Mouse (Mus musculus) mesoderm, embryonic 11.5 days (tissue): ENCODE measurements around the gene Kctd12b.
"Not testable (repeated sequence)": the region's sequence is repeated elsewhere in the genome, so short reads cannot be mapped to it uniquely, and the experiment has no call there.

ENCODE experiments used
- DNase-seq: peaks from one replicate; pipeline ENCODE4 v3.0.0-alpha.2; 2012; ENCODE audit warnings: low read depth, low spot score

The Kctd12b gene

DNA sequence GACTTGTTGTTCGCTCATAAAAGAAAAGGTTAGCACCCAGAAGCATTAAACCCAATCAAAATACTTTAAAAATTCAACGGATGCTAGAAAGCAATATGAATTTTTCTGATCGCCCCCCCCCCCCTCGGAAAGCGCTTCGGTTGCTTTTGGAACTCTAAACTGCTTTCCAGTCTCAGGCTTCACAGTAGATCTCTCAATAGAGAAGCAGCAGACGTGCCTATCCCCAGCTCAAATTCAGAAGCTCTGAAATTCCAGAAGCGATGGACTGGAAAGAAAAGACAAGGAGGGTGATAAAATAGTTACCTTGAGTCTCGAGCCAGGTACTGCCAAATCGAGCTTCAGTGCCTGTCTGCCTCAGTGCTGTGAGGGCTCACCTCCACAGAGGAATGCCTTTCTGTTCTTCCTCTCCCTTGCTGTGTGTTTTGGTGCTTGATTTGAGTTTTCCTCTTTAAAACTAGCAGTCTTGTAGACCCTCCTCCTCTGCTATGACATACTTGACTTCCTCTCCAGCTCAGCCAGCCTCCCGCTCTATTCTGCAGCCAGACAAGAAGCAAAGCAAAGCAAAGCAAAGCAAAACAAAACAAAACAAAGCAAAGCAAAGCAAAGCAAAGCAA is at the start of gene Kctd12b:
Kctd12b (minus strand) TSS at position 610 of the 614 bp plus-strand sequence.
- peak; percentile 4 for DNase-seq

DNA sequence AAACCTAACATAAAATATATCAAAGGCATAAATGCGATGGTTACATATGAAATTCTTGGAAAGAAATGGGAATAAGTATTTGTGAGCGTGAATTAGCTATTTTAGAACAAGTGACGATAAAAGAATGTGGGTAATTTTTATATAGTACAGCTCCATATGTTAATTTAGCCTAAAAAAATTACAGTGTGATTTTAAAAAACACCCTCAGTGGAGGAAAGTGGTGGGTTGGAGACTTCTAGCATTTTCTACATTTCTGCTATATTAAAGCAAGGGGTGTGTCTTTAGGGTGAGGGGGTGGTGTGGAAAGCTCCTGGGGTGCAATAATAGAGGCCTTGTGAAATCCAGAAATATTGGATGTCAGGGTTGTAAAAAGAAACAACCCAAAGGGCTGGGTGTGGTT is 46.3 kb upstream of the Kctd12b start:
- no peak for DNase-seq

DNA sequence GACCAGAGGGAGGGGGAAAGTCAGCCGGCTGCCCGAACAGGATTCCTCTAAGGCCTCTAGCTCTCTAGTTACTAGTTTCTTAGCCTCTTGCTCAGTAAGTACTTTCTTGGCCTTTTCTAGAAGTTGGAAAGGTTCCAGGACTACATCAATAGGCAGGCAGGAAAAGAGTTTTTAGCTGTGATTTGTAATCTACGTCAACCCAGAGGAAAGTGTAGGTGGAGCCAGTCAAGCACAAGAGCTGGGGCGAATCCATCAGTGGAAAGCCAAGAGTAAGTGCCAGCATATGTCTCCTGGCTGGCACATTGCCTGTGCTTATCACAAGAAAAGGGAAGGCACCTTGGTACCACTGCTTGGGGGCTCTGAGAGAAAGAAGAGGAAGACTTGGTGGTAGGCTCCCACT is 39.5 kb upstream of the Kctd12b start:
- DNase-seq, result no peak

DNA sequence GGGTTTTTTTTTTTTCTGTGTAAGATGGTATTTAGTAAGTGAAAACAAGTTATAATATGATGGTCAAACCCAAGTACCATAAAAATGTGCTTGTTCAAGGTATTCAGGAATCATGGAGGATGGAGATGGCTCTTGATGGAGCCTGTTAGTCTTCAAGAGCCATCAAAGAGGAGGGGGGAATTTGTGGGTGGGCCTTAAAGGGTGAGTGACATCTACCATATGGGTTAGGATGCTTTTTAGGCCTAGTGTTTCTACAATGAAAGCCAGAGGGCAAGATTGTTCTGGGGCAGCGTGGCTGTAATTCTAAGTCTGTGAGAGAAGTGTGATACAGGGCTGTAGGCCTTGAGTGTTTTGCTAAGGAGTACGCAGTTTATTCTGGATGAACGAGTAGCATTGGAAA is 28.2 kb upstream of the Kctd12b start:
- DNase-seq, result peak; percentile 38

DNA sequence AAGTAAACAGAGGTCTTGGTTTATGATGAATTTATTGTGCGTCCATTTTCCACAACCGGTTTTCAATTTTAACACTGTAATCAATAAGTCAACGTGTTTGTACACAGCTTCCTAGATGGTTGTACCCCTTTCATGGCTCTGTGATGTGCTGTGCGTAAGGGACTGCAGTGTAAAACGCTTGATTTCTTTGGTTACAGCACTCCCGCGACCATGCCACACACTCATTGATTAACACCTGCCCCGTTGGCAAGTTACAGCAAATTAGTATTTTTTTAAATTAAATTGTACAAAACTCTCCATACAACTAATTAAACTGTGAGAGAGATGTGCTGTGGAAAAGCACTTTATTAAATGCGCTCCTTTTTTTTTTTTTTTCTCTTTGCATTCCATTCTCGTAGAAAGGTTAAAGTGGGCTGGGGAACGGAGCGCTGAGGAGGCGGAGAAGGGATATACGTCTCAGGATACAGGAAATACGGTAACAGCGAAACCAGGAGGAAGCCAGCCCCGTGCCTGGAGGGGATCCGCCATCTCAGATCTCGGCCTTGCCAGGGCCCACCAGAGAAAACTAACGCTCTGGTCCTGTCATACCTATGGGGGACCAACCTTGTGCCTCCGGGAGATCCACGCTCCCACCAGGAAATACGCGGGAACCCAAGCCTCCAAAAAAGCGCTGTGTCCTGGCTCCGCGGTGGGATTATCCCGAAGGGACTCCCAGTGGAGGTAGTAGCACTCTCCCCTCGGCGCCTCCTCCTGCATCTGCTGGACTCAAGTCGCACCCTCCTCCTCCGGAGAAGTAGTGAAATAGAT is 27.1 kb upstream of the Kctd12b start, which contains the start of gene Nbdy:
Nbdy (plus strand) TSS at position 481 of the 807 bp plus-strand sequence.
- DNase-seq, result peak; percentile 58

DNA sequence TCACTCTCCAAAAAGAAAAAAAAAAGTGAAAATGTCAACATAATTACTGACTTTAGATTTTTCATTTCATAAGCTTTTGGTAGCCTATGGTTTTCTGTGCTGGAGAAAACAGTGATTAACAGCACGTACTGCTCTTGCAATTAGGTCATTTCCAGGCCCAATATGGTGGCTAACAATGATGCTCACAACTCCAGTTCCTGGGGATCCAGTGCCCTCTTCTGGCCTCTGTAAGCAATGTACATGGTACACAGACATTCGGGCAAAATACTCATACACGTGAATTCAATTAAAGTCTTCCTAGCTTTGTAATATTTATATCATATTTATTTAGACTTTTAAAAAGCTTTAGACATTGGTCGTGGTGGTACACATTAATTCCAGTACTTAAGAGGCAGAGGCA is 23.4 kb upstream of the Kctd12b start:
- peak; percentile 9 for DNase-seq

DNA sequence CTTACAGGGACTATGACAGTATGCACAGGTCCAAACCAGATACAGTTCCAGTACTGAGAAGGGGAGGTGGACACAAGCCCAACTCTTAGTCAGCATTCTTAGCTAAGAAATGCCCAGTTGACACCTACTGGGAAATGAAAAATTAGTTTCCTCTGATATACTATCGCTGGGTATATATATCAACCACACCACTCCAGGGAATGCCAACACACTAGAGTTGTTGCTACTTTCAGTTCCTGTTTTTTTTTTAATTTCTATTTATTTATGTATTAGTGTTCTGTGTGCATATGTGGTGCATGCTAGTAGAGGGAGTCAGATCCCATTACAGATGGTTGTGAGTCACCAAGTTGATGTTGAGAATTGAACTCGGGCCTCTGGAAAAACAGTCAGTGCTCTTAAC is 20.5 kb upstream of the Kctd12b start:
- no peak for DNase-seq

DNA sequence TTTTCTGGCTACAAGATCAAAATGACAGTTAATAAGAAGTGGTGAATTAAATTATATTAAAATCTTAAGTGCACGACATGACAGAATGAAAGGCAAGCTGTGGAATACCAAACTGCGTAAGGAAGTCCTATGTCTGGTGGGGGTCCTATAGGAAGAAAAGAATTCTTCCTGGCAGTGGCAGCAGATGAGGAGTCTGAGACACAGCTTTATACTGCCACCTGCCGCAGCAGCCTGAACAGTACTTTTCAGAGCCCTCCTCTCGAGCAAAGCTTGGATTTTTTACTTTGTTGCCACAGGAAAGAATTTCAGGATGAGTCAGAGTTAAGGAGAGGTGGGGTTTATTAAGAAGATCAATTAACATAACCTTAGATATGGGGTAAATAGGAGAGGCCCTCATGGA is 11.5 kb upstream of the Kctd12b start:
- no peak for DNase-seq

DNA sequence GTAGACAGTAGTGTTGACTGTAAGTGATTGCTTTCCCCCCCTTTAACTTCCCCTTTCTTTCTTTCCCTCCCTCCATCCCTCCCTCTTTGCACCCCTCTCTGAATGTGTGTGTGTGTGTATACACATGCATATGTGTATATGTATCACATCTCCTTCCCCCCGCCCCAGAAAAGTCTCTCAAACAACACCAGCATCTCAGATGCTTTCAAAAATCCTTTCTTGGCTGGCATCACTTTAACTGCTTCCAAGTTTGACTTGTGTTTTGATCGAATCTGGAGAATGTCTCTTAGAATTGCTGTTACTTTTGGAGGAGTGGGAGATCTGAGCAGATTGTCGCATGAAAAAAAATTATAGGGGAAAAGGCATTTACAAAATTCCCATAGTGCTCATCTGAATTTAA is 4.3 kb upstream of the Kctd12b start:
- DNase-seq, result no peak

DNA sequence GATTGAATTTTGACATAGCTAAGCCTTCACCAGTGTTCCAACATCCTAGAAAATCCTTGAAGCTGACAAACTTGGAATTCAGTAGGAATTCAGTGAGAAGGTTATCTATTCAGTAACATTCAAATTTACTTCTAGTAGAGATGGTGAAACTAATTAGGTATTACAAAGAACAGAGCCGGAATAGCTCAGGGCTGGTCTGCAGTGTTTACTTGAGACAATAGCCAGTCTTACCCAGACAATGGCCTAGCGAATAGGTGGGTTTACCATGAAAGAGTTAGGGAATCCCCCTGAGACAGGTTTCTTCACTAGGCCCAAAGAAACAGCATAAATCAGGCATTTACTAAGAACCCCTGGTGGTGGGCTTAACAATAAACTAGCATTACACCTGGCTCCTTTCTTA is 28.0 kb downstream of the Kctd12b start:
- DNase-seq, result not testable (repeated sequence)

DNA sequence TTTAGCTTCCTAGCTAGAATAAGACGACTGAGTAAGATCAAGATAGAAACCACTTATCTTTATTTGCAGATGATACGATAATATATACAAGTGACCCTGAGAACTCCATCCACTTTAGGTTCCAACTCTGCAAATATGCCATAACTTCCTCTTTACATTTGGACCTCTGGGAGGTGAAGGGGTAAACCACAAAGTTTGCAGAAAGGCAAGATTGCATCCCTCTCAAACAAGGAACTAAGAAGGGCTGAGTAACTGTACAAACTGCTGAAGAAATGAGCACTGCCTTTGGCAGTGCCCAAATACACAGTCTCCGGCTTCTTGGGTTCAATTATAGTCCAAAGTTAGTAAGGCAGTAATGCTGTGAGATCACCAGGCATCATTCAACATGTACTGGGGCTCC is 31.3 kb downstream of the Kctd12b start:
- no peak for DNase-seq

DNA sequence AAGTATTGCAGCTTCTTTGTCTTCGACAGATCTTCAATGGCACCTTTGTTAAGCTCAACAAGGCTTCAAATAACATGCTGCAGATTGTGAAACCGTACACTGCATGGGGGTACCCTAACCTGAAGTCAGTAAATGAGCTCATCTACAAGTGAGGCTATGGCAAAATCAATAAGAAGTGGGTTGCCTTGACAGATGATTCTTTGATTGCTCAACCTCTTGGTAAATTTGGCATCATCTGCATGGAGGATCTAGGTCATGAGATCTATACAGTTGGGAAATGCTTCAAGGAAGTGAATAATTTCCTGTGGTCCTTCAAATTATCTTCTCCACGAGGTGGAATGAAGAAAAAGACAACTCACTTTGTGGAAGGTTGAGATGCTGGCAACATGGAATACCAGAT is 39.2 kb downstream of the Kctd12b start:
- DNase-seq, result no peak

DNA sequence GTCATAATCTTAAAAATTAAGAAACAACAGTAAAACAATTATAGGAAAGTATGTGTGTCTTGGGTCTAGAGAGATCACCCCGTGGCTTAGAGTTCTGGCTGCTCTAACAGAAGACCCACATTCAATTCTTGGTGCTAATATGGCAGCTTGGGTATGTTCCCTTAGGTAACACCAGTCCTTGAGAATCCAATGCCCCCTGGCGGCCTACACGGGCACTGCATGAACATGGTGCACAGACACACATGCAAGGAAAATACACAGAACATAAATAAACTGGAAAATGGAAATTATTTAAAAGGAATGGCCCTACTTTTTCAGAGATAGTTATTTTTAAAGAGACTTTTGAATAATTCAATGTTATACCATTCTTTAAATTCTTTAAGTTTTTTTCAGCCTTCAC is 55.6 kb downstream of the Kctd12b start:
- DNase-seq, result peak; percentile 6

DNA sequence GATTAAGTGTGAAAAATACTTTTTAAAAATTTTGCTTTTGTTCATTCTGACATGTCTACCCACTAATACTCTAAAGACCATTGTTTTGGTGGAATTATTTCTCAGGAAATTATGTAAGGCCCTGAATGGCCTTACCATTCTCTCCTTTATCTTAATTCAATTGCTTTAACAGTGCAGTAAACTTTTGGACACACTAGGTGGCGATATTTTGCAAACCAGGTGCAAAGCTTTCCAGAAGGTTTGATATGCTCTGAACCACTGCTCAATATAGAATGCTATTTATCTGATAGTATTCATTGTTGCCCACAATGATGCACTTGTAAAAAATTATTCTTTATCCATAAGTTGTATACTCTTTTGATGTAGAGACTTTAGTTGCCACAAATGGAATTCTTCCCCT is 59.9 kb downstream of the Kctd12b start:
- peak; percentile 2 for DNase-seq
